Mouse (Mus musculus) cerebellum, postnatal 25 days (tissue): ENCODE results near the gene Zfhx3.

ENCODE experiments used
- DNase-seq, 2 experiments: peaks; one replicate each; pipeline ENCODE4 v3.0.0; 2021; ENCODE audit warnings: mixed read lengths in 2 of 2

Gene Zfhx3

GRCm38 (mm10) chr8:108369081-108369480, 426.6 kb downstream of the Zfhx3 start:
- peak in 1 of 2 experiments; percentile 3 for DNase-seq

- no peak for DNase-seq
Measured at GRCm38 (mm10) chr8:108370731-108371130, 428.3 kb downstream of the Zfhx3 start.

DNA sequence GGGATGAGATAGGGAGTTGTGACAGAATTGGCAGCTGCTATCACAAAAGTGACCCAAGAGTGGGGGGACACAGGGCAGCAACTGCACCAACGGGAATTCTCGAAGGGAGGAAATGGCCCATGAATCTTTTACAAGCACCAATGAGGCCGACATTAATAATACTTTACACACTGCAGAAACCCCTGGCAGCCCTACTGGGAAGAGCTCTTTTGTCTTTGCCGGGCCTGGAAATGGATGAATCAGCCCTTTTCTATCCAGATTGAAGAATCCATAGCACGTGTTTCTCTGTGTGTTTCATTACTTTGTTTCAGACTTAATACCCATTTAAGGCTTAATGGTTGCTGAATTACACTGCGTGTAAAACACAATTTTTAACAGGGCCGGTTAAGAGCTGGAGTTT, 430.6 kb downstream of the Zfhx3 start:
- DNase-seq, result no peak

GRCm38 (mm10) chr8:108378036-108378435, 435.6 kb downstream of the Zfhx3 start:
- DNase-seq, result no peak

GRCm38 (mm10) chr8:108383121-108383520, 440.7 kb downstream of the Zfhx3 start:
- DNase-seq, result no peak

GRCm38 (mm10) chr8:108387160-108387912, 444.9 kb downstream of the Zfhx3 start:
- DNase-seq, result peak; percentile 33 to 54

GRCm38 (mm10) chr8:108387913-108388274, 445.4 kb downstream of the Zfhx3 start:
- DNase-seq, result no peak

DNA sequence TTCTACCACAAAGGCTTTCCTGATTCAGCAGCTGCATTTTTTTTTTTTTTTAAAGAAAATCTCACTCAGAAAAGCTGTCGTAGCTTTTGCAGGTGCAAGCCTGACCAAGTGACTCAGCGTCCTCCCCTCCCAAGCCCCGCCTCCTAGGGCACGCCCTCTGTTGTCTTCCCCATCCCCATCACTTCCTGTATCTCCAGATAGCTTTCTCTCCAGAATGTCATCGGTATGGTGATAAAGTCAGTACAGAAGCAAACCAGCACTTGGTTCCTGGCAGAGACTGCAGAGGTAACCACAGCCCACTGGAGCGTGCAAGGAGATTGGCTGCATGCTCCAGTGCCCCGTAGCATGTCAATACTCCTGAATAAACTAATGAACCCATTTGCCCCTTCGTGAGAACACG, 450.5 kb downstream of the Zfhx3 start:
- no peak for DNase-seq

- DNase-seq, result no peak
Measured at GRCm38 (mm10) chr8:108402149-108402548, 459.7 kb downstream of the Zfhx3 start.

DNA sequence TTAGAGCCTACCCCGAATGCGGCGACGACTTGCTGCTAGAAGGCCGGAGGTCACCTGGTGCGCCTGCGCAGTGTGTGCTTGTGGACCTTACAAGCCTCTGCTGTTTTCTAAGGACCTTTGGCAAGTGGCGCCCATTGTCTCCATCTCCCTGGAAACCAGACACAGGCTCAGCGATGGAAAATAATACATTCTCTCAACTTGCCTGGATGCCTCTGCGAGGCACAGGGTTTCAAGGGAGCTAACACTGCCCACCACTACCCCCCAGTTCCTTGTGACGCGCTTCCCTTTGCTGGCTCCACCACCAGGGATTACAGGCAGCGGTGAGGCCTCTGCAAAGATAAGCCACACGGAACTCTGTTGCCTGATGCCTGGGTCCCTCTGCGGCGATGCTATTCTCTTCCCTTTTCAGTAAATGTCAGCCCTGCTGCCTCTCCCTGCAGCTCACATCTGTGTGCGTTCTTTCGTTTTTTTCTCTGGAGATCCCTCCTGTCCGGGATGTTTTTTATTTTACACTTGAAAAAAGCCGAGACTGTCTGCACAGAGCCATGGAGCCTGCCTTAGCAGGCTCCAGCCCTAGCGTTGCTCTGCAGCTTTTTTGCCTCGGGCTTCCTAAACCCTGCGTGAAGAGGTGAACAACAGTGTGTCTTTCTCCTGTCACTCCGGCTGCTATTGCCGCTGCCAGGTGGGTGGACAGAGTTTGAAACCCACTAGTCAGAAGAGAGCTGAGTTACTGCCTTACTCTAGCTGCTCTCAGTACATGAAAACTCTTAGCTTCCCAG, 464.5 kb downstream of the Zfhx3 start:
- DNase-seq, result peak; percentile 18 to 47

- no peak for DNase-seq
Measured at GRCm38 (mm10) chr8:108419162-108419844, 476.9 kb downstream of the Zfhx3 start.

DNA sequence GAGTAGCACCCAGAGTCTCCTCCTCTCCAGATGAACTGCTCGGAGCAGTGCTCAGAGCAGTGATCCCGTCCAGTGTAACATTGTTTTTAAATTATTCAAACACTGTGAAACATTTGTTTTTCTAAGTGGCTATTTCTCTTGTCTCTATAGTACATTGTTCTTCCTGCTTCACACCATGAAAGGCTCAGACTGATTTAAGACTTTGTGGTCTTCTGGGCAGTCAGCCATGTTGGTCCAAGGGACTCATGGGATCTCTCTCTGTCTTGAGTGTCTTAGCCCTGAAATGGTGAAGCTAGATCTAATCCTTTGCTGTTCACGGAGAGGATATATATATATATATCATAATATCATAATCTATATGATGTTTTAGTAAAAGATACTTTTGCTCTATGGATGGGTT, 480.1 kb downstream of the Zfhx3 start:
- no peak for DNase-seq

DNA sequence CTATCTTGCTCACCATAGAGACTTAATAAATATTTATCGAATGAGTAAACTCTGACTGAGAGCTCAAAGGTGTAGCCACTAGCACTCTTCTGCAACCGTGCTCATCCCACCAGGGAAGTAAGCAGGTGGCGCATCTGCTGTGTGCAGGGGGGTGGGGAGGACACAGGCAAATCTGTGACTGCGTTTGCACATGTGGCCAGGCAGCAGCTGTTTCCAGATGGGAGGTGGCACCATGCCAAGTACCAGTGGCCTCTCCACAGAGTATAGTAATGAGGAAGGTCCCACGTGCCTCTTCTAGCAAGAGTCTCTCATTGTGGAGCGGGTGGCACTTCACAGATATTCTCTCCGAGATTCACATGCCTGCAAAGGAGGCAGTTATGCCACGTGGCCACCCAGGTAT, 481.9 kb downstream of the Zfhx3 start:
- peak in 1 of 2 experiments; percentile 13 for DNase-seq

DNA sequence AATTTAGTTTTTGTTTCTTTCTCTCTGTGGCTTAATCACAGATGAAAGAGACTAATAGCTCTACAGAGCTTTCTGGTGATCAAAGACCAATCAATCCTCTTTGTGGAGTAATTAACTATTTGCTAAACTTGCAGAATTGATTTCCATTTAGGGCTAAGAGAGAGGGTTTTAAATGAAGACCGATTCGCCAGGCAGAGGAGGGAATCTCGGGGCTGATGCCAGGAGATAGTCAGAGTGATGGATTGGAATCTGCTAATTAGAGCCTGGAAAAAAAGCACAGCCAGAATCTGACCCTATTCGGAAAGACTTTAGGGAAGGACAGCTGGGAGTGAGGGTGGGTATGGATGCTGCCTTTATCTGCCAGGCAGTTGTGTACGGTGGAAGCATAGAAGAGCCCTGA, 490.9 kb downstream of the Zfhx3 start:
- DNase-seq, result no peak

DNA sequence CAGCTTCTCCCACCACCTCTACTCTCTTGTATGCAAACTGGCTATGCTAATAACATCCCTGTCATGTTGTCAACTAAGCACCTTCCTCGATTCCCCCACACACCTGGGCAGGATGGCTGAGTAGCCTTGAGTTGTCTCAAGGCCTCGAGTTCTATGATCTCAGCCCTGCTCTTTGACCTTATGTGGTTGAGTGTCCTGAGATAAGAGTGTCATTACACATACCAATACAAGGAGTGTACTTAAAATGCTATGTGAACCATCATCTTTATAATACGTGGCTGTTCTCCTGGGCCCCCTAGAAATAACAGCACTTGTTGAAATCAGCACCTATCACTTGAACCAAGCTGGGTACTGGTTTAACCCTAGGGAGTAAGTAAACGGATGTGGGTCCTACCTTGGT, 492.1 kb downstream of the Zfhx3 start:
- no peak for DNase-seq

DNA sequence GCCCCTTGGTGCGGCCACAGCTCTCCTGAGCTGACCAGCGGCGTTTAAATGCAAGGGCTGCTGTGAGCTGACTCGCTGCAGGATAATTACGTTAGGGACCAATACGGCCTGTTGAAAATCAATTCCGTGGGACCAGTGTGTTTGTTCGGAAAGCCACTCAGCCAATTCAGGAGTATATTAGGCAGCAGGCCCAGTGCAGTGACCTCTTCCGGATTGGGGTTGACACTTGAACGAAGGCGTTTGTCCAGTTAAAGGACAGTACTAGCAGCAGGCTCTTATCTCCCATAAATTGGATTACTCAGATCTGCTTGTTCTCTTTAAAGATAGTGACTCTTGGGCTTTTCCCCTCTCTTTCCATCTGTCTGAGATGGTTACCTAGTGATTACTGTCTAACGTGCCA, 493.9 kb downstream of the Zfhx3 start:
- no peak for DNase-seq

GRCm38 (mm10) chr8:108437316-108437830, 494.9 kb downstream of the Zfhx3 start:
- DNase-seq, result no peak

DNA sequence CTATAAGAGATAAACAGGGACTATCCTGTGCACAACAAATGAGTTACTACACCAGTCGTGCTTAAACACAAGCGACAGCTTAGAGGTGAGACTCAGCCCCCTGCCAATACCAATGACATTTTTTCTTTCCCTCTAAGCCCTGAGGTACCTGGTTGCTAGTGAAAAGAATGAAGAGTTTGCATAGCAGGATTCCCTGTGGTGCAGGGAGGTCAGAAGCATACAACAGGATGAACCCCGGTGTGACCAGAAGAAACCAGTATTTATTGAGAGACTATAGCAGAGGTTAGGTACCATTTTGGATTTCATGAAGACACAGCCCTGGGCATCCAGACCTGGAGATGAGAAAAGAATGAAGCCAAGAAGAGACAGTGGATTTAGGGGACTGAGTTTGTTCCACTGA, 498.0 kb downstream of the Zfhx3 start:
- no peak for DNase-seq

DNA sequence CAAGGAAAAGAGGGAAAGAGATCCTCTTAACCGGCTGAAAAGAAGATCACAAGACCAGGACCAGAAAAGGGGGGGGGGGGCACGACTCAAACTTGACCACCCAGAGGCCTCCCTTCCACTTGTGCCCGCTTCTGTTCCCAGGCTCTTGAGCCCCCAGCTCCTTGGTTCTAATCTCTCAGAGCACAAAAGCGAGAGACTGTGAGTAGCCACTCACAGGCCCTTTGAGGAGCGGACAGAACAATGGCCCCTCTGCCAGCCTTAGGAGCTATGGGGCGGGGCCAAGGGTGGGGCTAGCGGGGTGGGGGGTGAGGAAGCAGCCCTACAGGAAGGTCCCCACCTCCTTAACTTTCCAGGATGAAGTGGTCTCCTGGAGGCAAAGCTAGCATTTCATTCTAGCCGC, 508.4 kb downstream of the Zfhx3 start:
- no peak for DNase-seq

- no peak for DNase-seq
Measured at GRCm38 (mm10) chr8:108454561-108455311, 512.3 kb downstream of the Zfhx3 start.

DNA sequence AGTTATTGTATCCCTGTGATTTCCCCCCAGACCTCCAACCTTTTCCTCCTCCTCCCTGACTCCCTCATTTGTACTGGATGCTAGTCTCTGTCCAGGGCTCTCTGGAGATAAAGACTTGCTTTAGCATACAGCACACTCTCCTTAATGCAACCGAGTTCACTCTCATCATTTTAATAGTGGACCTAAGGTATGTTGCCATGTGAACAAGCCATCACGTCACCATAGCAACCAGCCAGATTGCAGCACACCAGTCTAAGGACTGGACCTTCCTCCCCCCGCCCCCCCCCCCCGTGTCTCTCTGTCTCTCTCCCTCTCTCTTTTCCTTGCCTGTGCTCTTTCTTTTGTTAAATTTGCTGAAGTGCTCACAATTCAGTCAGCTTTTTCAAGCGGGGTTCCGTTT, 524.2 kb downstream of the Zfhx3 start:
- no peak for DNase-seq

DNA sequence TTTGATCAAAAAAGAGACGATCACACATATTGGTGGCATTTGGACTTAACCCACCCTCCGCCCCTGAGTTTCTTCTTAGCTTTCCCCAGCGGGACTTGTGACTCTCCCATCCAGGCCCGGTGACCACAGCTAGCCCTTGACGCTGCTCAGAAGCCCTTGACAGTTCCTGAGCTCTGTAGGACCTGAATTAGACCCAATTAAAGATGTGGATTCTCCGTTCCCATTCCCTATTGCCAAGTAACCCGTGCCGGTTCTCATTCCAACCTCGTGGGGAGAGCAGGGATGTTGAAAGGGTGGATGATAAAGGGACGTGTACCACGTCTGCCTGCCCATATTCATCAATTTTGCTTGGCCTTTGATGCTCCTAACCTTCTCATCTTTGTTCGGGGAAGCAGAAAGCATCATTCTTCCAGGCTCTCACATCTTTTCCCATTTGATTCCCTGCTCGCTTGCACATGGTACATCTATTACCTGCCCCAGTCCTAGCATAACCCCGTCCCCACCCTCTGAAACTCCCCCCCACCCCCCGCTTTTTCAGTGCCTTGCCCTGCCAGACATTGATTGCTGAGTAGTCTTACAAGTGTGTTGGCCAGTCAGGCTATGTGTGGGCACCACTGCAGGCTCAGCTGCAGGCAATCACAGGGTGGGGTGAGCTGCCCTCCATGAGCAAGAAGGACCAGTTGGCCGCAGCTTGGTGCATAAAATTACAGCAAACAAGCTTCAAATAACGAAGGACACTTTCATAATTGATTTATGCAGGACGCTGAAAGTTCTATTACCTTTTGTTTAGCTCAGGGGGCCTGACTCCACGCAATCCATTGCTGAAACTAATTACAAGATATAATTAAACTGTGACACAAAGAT, 525.0 kb downstream of the Zfhx3 start:
- DNase-seq, result no peak
